Mouse (Mus musculus): ENCODE measurements around the gene Myof. TPM values are rescaled to one million over a fixed set of nuclear protein-coding genes. Genes with fewer than 3 reads are reported as not detected.

The Myof gene
- polyA plus RNA-seq, 1 experiment from 2014 or later = 16.5 TPM

GRCm38 (mm10) chr19:38023603-38024002, 19.8 kb downstream of the Myof start:
- 64% methylated on average over 4 of the region's 4 CpGs for WGBS
- no peaks in the 10 kb centered on the region for H3K27me3 ChIP-seq

GRCm38 (mm10) chr19:38022710-38023109, 20.7 kb downstream of the Myof start:
- WGBS = 46% methylated on average over 4 of the region's 4 CpGs
- H3K27ac ChIP-seq = peak overlapping the region; percentile 15

More at GRCm38 (mm10) chr19:38023603-38024002, 19.8 kb downstream of the Myof start:
- Histone ChIP-seq H3K4me3 (replicated peaks) (no peak overlapping the region), H3K9me3 (replicated peaks) (no peaks in the 10 kb centered on the region), H3K27ac (peak overlapping the region; percentile 15; the same call in 1 of the 2 replicates), H3K9ac (no peak overlapping the region), H3K36me3 (no peaks in the 10 kb centered on the region), H3K4me1 (peaks cover 45% of the 10 kb centered on the region), H3K4me2 (no peak overlapping the region)
- no peak for ATAC-seq (replicated peaks; ENCODE audit: low FRiP score)

GRCm38 (mm10) chr19:38015873-38016254, 27.5 kb downstream of the Myof start:
- peak overlapping the region; percentile 70 for H3K27ac ChIP-seq
- peaks cover 8% of the 10 kb centered on the region for H3K4me1 ChIP-seq
- 57% methylated on average over 1 of the region's 1 CpGs for WGBS
- no peak overlapping the region for H3K4me3 ChIP-seq (replicated peaks)
- ATAC-seq (replicated peaks; ENCODE audit: low FRiP score) = no peak
- no peak overlapping the region for H3K9ac ChIP-seq
- no peaks in the 10 kb centered on the region for H3K9me3 ChIP-seq (replicated peaks)
- H3K4me2 ChIP-seq = no peak overlapping the region
- H3K36me3 ChIP-seq = no peaks in the 10 kb centered on the region
- H3K27me3 ChIP-seq = no peaks in the 10 kb centered on the region

More at GRCm38 (mm10) chr19:38022710-38023109, 20.7 kb downstream of the Myof start:
- ATAC-seq (replicated peaks; ENCODE audit: low FRiP score) = no peak
- Histone ChIP-seq H3K4me3 (replicated peaks) (no peak overlapping the region), H3K9ac (no peak overlapping the region), H3K9me3 (replicated peaks) (no peaks in the 10 kb centered on the region), H3K36me3 (no peaks in the 10 kb centered on the region), H3K4me1 (peaks cover 36% of the 10 kb centered on the region), H3K4me2 (no peak overlapping the region), H3K27me3 (no peaks in the 10 kb centered on the region)

GRCm38 (mm10) chr19:38015180-38015872, 28.1 kb downstream of the Myof start:
- peaks cover 8% of the 10 kb centered on the region for H3K4me1 ChIP-seq
- no peak overlapping the region for H3K4me2 ChIP-seq
- no peaks in the 10 kb centered on the region for H3K9me3 ChIP-seq (replicated peaks)
- no peaks in the 10 kb centered on the region for H3K36me3 ChIP-seq
- H3K4me3 ChIP-seq (replicated peaks) = no peak overlapping the region
- peak overlapping the region; percentile 70 for H3K27ac ChIP-seq
- no peak overlapping the region for H3K9ac ChIP-seq
- WGBS = 18% methylated on average over 1 of the region's 1 CpGs
- ATAC-seq (replicated peaks; ENCODE audit: low FRiP score) = peak; percentile 90
- H3K27me3 ChIP-seq = no peaks in the 10 kb centered on the region

- Histone ChIP-seq H3K36me3 (no peaks in the 10 kb centered on the region), H3K4me1 (peaks cover 8% of the 10 kb centered on the region), H3K9ac (no peak overlapping the region), H3K9me3 (replicated peaks) (no peaks in the 10 kb centered on the region), H3K4me3 (replicated peaks) (no peak overlapping the region), H3K27ac (no peak overlapping the region), H3K27me3 (no peaks in the 10 kb centered on the region), H3K4me2 (no peak overlapping the region)
- 80% methylated on average over 5 of the region's 5 CpGs for WGBS
- no peak for ATAC-seq (replicated peaks; ENCODE audit: low FRiP score)
Measured at GRCm38 (mm10) chr19:38014443-38014842, 28.9 kb downstream of the Myof start.

GRCm38 (mm10) chr19:38011379-38011778, 32.0 kb downstream of the Myof start:
- 70% methylated on average over 1 of the region's 1 CpGs for WGBS
- Histone ChIP-seq H3K27me3 (no peaks in the 10 kb centered on the region), H3K4me1 (peaks cover 8% of the 10 kb centered on the region), H3K9ac (no peak overlapping the region), H3K36me3 (no peaks in the 10 kb centered on the region), H3K27ac (no peak overlapping the region), H3K4me3 (replicated peaks) (no peak overlapping the region), H3K9me3 (replicated peaks) (no peaks in the 10 kb centered on the region), H3K4me2 (no peak overlapping the region)
- no peak for ATAC-seq (replicated peaks; ENCODE audit: low FRiP score)

- 83% methylated on average over 8 of the region's 8 CpGs for WGBS
Measured at GRCm38 (mm10) chr19:38004809-38005380, 38.5 kb downstream of the Myof start.

GRCm38 (mm10) chr19:38003671-38004521, 39.5 kb downstream of the Myof start:
- Histone ChIP-seq H3K27ac (peak overlapping the region; percentile 51; the same call in 1 of the 2 replicates), H3K27me3 (no peaks in the 10 kb centered on the region), H3K4me3 (replicated peaks) (no peak overlapping the region), H3K9ac (no peak overlapping the region), H3K36me3 (no peaks in the 10 kb centered on the region; the same call in 1 of the 2 replicates), H3K4me1 (peaks cover 18% of the 10 kb centered on the region), H3K4me2 (no peak overlapping the region), H3K9me3 (replicated peaks) (no peaks in the 10 kb centered on the region)
- ATAC-seq (replicated peaks; ENCODE audit: low FRiP score) = 0 out of 2 replicates have a peak, but pooled peaks have one; percentile 54
- WGBS = 59% methylated on average over 24 of the region's 24 CpGs

More at GRCm38 (mm10) chr19:38004809-38005380, 38.5 kb downstream of the Myof start:
- H3K27me3 ChIP-seq = no peaks in the 10 kb centered on the region
- no peak overlapping the region for H3K4me3 ChIP-seq (replicated peaks)
- no peaks in the 10 kb centered on the region for H3K9me3 ChIP-seq (replicated peaks)
- no peaks in the 10 kb centered on the region; the same call in 1 of the 2 replicates for H3K36me3 ChIP-seq
- ATAC-seq (replicated peaks; ENCODE audit: low FRiP score) = no peak
- no peak overlapping the region for H3K4me2 ChIP-seq
- no peak overlapping the region for H3K9ac ChIP-seq
- H3K4me1 ChIP-seq = peaks cover 18% of the 10 kb centered on the region
- H3K27ac ChIP-seq = peak overlapping the region; percentile 24; the same call in 1 of the 2 replicates

GRCm38 (mm10) chr19:38002816-38003215, 40.6 kb downstream of the Myof start:
- H3K4me1 ChIP-seq = peaks cover 18% of the 10 kb centered on the region
- H3K9ac ChIP-seq = no peak overlapping the region
- no peaks in the 10 kb centered on the region; the same call in 1 of the 2 replicates for H3K36me3 ChIP-seq
- H3K4me2 ChIP-seq = no peak overlapping the region
- no peak overlapping the region for H3K4me3 ChIP-seq (replicated peaks)
- no peak for ATAC-seq (replicated peaks; ENCODE audit: low FRiP score)
- no peaks in the 10 kb centered on the region for H3K9me3 ChIP-seq (replicated peaks)
- no peaks in the 10 kb centered on the region for H3K27me3 ChIP-seq
- no peak overlapping the region for H3K27ac ChIP-seq
- 59% methylated on average over 4 of the region's 4 CpGs for WGBS

- Histone ChIP-seq H3K27ac (no peak overlapping the region), H3K36me3 (no peaks in the 10 kb centered on the region; the same call in 1 of the 2 replicates), H3K4me2 (no peak overlapping the region), H3K9me3 (replicated peaks) (no peaks in the 10 kb centered on the region), H3K27me3 (no peaks in the 10 kb centered on the region), H3K4me3 (replicated peaks) (no peak overlapping the region), H3K9ac (no peak overlapping the region), H3K4me1 (peaks cover 18% of the 10 kb centered on the region)
- WGBS = 94% methylated on average over 4 of the region's 4 CpGs
- ATAC-seq (replicated peaks; ENCODE audit: low FRiP score) = no peak
Measured at GRCm38 (mm10) chr19:38000990-38001389, 42.4 kb downstream of the Myof start.

- H3K4me2 ChIP-seq = no peak overlapping the region
- H3K4me1 ChIP-seq = peaks cover 15% of the 10 kb centered on the region
- 94% methylated on average over 2 of the region's 2 CpGs for WGBS
- no peak overlapping the region for H3K9ac ChIP-seq
- no peak overlapping the region for H3K4me3 ChIP-seq (replicated peaks)
- H3K27ac ChIP-seq = no peak overlapping the region
- H3K9me3 ChIP-seq (replicated peaks) = no peaks in the 10 kb centered on the region
- no peaks in the 10 kb centered on the region; the same call in 1 of the 2 replicates for H3K36me3 ChIP-seq
- no peak for ATAC-seq (replicated peaks; ENCODE audit: low FRiP score)
- H3K27me3 ChIP-seq = no peaks in the 10 kb centered on the region
Measured at GRCm38 (mm10) chr19:37999941-38000340, 43.4 kb downstream of the Myof start.

- no peaks in the 10 kb centered on the region for H3K9me3 ChIP-seq (replicated peaks)
- H3K9ac ChIP-seq = no peak overlapping the region
- H3K4me2 ChIP-seq = no peak overlapping the region
- no peak overlapping the region for H3K27ac ChIP-seq
- no peak overlapping the region for H3K4me3 ChIP-seq (replicated peaks)
- no peaks in the 10 kb centered on the region for H3K27me3 ChIP-seq
- peaks cover 7% of the 10 kb centered on the region for H3K36me3 ChIP-seq
- no peaks in the 10 kb centered on the region for H3K4me1 ChIP-seq
- ATAC-seq (replicated peaks; ENCODE audit: low FRiP score) = no peak
- 77% methylated on average over 3 of the region's 3 CpGs for WGBS
Measured at GRCm38 (mm10) chr19:37994301-37994700, 49.1 kb downstream of the Myof start.

All from kidney, embryonic 15.5 days (tissue).